16 mouse cellular contexts compared by ENCODE assay signal in the genomic region with DNA sequence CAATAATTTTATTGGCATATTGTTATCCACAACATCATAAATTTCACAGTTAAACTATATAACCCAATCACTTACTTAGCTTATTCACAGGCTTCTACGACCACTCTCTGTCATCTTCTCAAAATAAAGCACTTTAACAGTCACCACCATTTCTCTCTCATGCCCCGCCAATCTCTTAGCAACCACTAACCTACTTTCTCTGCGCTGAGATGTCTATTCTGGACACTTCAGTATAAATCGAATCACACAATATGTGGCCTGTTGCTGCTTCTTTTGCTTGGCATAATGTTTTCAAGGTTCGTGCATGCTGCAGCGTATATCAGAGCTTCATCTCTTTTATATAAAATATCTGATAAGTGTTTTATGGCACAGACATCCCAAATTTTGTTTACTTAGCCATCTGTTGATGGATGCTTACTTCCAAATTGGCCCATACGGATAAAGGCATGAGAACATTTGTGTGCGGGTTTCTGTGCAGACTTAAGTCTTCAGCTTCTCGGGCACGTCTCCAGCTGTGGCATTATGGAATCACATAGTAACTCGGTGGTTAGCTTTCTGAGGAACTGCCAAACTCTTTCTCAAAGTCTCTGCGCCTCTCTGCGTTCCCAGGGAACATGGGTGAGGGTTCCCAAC.
DNase-seq lines count a peak whose midpoint lies in the region; ATAC-seq lines count a peak whose summit lies in the region.
"Had no signal": no experiment of that assay in that cellular context is flagged by ENCODE, and none has a peak within 500 bp of the region (broad histone marks: within the 10 kb centered on the region; RNA-seq: fewer than 3 reads in every experiment).

No protein-coding gene starts in this region.

- H3K36me3 ChIP-seq in hindbrain, embryonic 10.5 days = no peaks in the 10 kb centered on the region
- no peaks in the 10 kb centered on the region for H3K36me3 ChIP-seq in hindbrain, embryonic 13.5 days
- H3K36me3 ChIP-seq in midbrain, embryonic 16.5 days (ENCODE audit: control insufficient read depth, insufficient read depth, low read length) = no peaks in the 10 kb centered on the region
- no peaks in the 10 kb centered on the region for H3K36me3 ChIP-seq in midbrain, embryonic 10.5 days
- H3K36me3 ChIP-seq: heart, embryonic 10.5 days; liver, embryonic 13.5 days had no signal

- 0 out of 2 replicates have a peak overlapping the region, but pooled peaks have one; percentile 35 for H3K27ac ChIP-seq in hindbrain, embryonic 10.5 days
- H3K27ac ChIP-seq in hindbrain, embryonic 13.5 days = no peak overlapping the region
- H3K27ac ChIP-seq in midbrain, embryonic 16.5 days (ENCODE audit: low read length) = no peak overlapping the region
- H3K27ac ChIP-seq in midbrain, embryonic 10.5 days (replicated peaks) = no peak overlapping the region
- H3K27ac ChIP-seq: heart, embryonic 10.5 days; liver, embryonic 13.5 days had no signal

- H3K4me1 ChIP-seq in hindbrain, embryonic 10.5 days (replicated peaks) = peaks cover 22% of the 10 kb centered on the region
- peaks cover 27% of the 10 kb centered on the region for H3K4me1 ChIP-seq in hindbrain, embryonic 13.5 days (replicated peaks)
- H3K4me1 ChIP-seq in midbrain, embryonic 16.5 days (ENCODE audit: control insufficient read depth, insufficient read depth, low read length) = peaks cover 4% of the 10 kb centered on the region
- H3K4me1 ChIP-seq in midbrain, embryonic 10.5 days = peaks cover 27% of the 10 kb centered on the region

- 84% methylated on average over 13 of the region's 13 CpGs for WGBS in hindbrain, embryonic 10.5 days
- WGBS in hindbrain, embryonic 13.5 days = 67% methylated on average over 13 of the region's 13 CpGs
- 54% methylated on average over 13 of the region's 13 CpGs for WGBS in midbrain, embryonic 16.5 days
- whole genome bisulfite sequencing in midbrain, embryonic 10.5 days = 85% methylated on average over 13 of the region's 13 CpGs

- H3K27me3 ChIP-seq in hindbrain, embryonic 10.5 days (ENCODE audit: insufficient read depth, poor library complexity, severe bottlenecking) = peaks cover 9% of the 10 kb centered on the region; the same call in 1 of the 2 replicates
- H3K27me3 ChIP-seq in hindbrain, embryonic 13.5 days = no peaks in the 10 kb centered on the region
- no peaks in the 10 kb centered on the region for H3K27me3 ChIP-seq in midbrain, embryonic 16.5 days (ENCODE audit: control insufficient read depth, insufficient read depth, low read depth, low read length)
- 0 out of 2 replicates have a peak, but pooled peaks cover 6% of the 10 kb centered on the region for H3K27me3 ChIP-seq in midbrain, embryonic 10.5 days (ENCODE audit: low read depth, poor library complexity, severe bottlenecking)
- H3K27me3 ChIP-seq: liver, embryonic 13.5 days had no signal

- H3K9ac ChIP-seq in hindbrain, embryonic 13.5 days = no peak overlapping the region
- H3K9ac ChIP-seq in midbrain, embryonic 16.5 days (ENCODE audit: low read depth, low read length) = no peak overlapping the region
- H3K9ac ChIP-seq: liver, embryonic 13.5 days had no signal

- ATAC-seq in hindbrain, embryonic 13.5 days (ENCODE audit: low FRiP score) = no peak
- ATAC-seq in midbrain, embryonic 16.5 days = 0 out of 2 replicates have a peak, but pooled peaks have one; percentile 25
- no peak for ATAC-seq in cerebellum, adult (ENCODE audit: insufficient number of reproducible peaks, low FRiP score, low TSS enrichment)
- ATAC-seq: intestine, embryonic 16.5 days had no signal

- no peak overlapping the region for H3K4me3 ChIP-seq in hindbrain, embryonic 10.5 days
- H3K4me3 ChIP-seq in hindbrain, embryonic 13.5 days = no peak overlapping the region
- no peak overlapping the region for H3K4me3 ChIP-seq in midbrain, embryonic 16.5 days (ENCODE audit: low read depth, low read length)
- no peak overlapping the region for H3K4me3 ChIP-seq in midbrain, embryonic 10.5 days
- H3K4me3 ChIP-seq: heart, embryonic 10.5 days; liver, embryonic 13.5 days had no signal

- no peak for DNase-seq in hindbrain, embryonic 10.5 days (ENCODE audit: low spot score)
- DNase-seq in midbrain, embryonic 10.5 days (ENCODE audit: low spot score) = no peak
- peak; percentile 45 for DNase-seq in layer of hippocampus, adult 9-10 months (ENCODE audit: low spot score)
- peak; percentile 80 for DNase-seq in right cerebral cortex, postnatal 4 days
- DNase-seq in kidney, postnatal 14 days = no peak
- DNase-seq: cerebellum, adult 2 months; gastrocnemius, postnatal 36 days; heart, postnatal 36 days; kidney, postnatal 10 days; liver, embryonic 13.5 days; thymus, adult 18-20 months had no signal

- H3K9me3 ChIP-seq in hindbrain, embryonic 10.5 days = no peaks in the 10 kb centered on the region
- no peaks in the 10 kb centered on the region for H3K9me3 ChIP-seq in hindbrain, embryonic 13.5 days
- H3K9me3 ChIP-seq in midbrain, embryonic 16.5 days (replicated peaks; ENCODE audit: control insufficient read depth, low read length, poor library complexity, severe bottlenecking) = no peaks in the 10 kb centered on the region
- no peaks in the 10 kb centered on the region for H3K9me3 ChIP-seq in midbrain, embryonic 10.5 days (replicated peaks)
- H3K9me3 ChIP-seq: heart, embryonic 10.5 days; liver, embryonic 13.5 days had no signal

- no peak overlapping the region for H3K4me2 ChIP-seq in hindbrain, embryonic 13.5 days
- H3K4me2 ChIP-seq in midbrain, embryonic 16.5 days (ENCODE audit: low read length) = no peak overlapping the region
- H3K4me2 ChIP-seq: liver, embryonic 13.5 days had no signal

Comparison
In these comparisons a context has a peak if more than half of its experiments do, and no peak if none do; other contexts are left out.
1. DNase-seq: peak in layer of hippocampus, adult 9-10 months (single experiment) and right cerebral cortex, postnatal 4 days (single experiment); none in hindbrain, embryonic 10.5 days (single experiment), midbrain, embryonic 10.5 days (single experiment) and kidney, postnatal 14 days (single experiment).